Mouse (Mus musculus) ovary, postnatal 10 days (tissue): Measurements from ENCODE around the gene Kif11.

Experiments
- DNase-seq: peaks from one replicate; pipeline ENCODE4 v3.0.0; 2022; ENCODE audit warnings: low spot score

Kif11 gene

DNA sequence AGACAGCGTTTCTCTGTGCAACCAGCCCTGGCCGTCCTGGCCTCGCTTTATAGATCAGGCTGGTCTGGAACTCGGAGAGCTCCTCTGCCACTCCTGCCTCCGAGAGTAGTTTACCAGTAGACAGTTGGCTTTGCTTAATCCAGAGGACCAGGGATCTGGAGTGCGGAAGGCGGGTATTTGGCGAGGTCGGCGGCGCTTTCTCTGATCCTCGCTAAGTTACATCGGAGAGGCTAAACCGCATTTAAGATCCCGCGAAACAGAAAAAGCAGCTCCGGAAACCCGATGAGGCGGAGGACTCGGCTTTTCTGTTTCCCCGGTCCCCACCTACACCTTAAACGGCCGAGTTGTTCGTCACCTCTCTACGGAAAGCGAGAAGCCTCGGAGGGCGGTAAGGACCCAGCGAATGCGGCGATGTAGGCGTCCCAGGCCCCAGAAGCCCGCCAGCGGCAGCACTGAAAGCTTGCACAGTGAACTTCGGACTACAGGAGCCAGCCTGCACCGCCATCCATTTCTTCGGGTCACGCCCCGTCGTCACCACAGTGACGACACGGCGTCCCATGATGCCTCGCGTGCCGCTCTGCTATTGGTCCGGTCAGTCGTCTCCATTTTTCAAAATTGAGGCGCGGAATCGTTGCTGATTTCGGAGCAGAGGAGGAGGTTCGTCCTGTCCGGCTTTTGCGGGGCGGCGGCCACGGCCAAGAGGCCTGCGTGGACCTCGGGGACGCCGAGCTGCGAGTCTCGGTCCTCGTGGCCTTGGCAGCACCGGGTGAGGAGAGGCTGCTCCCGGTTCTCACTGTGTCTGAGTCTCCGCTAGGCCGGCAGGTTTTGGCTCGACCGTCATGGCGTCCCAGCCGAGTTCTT lies at the start of gene Kif11:
Gene Kif11 (plus strand): TSS at position 649 of the 861 bp plus-strand sequence.
- peak; percentile 92 for DNase-seq

DNA sequence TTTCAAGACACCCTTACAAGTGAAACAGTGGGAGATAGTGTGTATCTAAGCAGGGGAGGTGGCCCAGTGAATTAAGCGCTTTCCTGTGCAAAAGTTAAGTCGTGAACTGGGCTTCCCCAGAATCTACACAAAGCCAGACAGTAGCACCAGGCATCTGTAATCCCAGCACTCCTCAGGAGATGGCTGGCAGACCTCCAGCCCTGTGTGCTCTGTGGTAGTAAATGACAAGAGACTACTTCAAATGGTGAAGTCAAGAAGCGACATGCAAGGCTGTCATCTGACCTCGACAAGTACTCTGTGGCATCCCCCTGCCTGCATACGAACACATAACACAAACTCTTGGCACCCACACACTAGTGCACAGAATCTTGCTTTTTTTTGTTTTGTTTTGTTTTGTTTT lies 49.0 kb upstream of the Kif11 start:
- no peak for DNase-seq

- no peak for DNase-seq
Measured at GRCm38 (mm10) chr19:37332726-37333125, 43.5 kb upstream of the Kif11 start.

- DNase-seq: no peak
Measured at GRCm38 (mm10) chr19:37333357-37333756, 42.8 kb upstream of the Kif11 start.

GRCm38 (mm10) chr19:37335392-37335791 lies 40.8 kb upstream of the Kif11 start:
- no peak for DNase-seq

GRCm38 (mm10) chr19:37337752-37338151 lies 38.5 kb upstream of the Kif11 start, which contains the start of gene Ide:
TSS of gene Ide (minus strand) at chr19:37337852.
- no peak for DNase-seq

- DNase-seq: no peak
Measured at GRCm38 (mm10) chr19:37340495-37340894, 35.7 kb upstream of the Kif11 start.

GRCm38 (mm10) chr19:37340931-37341330 lies 35.3 kb upstream of the Kif11 start:
- no peak for DNase-seq

GRCm38 (mm10) chr19:37343899-37344298 lies 32.3 kb upstream of the Kif11 start:
- no peak for DNase-seq

DNA sequence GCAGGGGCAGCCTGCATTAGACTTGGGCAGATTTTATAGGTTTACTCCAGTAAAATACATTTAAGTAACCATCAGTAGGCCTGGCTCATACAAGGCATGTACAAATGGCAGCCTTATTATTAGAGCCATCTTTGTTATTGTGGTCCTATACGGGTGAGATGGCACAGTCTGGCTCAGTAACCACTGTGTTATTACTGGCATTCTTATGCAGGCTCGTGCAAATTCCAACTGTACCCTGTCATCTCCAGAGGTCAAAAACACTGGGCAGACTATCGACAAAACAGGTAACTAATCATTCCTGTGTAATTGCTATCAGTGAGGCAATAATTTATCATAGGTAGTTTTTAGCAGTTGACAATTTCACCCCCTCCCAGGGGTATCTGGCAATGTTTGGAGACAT lies 29.9 kb upstream of the Kif11 start:
- DNase-seq: no peak

DNA sequence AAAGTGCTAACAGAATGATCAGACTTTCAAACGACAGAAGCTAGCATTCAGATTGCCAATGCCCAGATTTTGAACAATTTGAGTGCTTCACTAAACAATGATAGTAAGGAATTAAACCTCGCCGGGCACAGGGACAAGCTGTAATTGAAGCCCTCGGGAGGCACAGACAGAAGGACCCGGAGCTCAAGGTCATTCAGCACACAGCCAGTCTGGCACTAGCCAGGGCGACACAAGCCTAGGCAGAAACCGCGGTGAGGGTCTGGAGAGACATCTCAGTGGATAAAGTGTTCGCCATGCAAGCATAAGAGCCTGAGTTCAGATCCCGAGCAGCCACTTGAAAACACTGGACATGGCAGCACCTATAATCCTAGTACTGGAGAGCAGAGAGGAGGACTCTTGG lies 27.9 kb upstream of the Kif11 start:
- DNase-seq: no peak

DNA sequence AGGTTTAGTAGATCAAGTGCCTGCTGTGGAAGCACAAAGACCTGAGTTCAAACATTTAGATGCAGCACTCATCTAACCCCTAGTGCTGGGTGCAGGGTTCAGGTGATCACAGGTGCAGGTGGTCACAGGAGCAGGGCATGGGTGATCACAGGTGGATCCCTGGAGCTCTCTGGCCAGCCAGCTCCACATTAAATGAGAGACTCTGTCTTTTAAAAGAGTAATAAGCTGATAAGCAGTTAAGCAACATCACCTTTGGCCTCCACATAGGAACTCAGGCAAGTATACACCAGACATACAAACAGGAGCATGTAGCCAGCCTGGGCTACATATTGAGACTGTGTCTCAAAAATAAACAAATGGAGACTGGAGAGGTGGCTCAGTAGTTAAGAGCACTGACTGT lies 27.3 kb upstream of the Kif11 start:
- no peak for DNase-seq

- no peak for DNase-seq
Measured at GRCm38 (mm10) chr19:37352756-37353155, 23.4 kb upstream of the Kif11 start.

DNA sequence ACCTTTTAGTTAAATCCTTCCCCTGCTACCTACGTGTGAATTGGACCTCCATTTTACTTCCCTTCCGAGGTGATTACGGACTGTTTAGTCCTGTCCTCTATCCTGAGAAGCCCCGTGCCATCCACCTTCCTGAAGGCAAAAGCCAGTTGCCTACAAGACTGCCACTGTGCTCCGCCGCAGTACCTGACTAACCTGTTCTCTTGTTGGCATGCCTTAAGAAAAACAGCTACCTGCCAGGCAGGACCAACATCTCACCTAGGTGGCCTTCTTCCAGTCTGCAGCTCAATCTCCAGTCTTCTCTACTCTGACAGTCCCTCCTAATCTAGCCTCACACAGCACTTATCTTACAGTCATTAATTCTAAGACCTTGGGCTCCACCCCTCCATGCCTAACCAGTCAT lies 22.9 kb upstream of the Kif11 start:
- no peak for DNase-seq

GRCm38 (mm10) chr19:37360044-37360443 lies 16.2 kb upstream of the Kif11 start:
- DNase-seq: no peak

- DNase-seq: no peak
Measured at GRCm38 (mm10) chr19:37362545-37362944, 13.7 kb upstream of the Kif11 start.

- DNase-seq: no peak
Measured at GRCm38 (mm10) chr19:37363128-37363939, 12.9 kb upstream of the Kif11 start.

DNA sequence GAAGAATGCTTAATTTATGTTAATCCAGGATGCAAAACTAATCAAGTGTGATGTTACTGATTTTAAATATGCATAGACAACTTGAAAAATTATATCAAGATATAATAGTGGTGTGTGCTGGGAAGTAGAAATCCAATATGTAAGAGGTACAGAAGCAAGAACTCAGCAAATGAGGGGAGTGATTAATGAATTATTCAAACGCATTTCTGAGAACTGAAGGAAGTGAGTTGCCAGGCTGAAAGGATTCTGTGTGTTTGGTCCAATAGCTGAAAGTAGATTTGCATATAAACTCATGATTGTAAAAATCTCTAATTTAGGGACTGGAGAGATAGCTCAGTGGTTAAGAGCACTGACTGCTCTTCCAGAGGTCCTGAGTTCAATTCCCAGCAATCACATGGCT lies 7.2 kb upstream of the Kif11 start:
- DNase-seq: no peak

GRCm38 (mm10) chr19:37369921-37370320 lies 6.3 kb upstream of the Kif11 start:
- DNase-seq: no peak

- DNase-seq: no peak
Measured at GRCm38 (mm10) chr19:37370356-37370755, 5.8 kb upstream of the Kif11 start.

DNA sequence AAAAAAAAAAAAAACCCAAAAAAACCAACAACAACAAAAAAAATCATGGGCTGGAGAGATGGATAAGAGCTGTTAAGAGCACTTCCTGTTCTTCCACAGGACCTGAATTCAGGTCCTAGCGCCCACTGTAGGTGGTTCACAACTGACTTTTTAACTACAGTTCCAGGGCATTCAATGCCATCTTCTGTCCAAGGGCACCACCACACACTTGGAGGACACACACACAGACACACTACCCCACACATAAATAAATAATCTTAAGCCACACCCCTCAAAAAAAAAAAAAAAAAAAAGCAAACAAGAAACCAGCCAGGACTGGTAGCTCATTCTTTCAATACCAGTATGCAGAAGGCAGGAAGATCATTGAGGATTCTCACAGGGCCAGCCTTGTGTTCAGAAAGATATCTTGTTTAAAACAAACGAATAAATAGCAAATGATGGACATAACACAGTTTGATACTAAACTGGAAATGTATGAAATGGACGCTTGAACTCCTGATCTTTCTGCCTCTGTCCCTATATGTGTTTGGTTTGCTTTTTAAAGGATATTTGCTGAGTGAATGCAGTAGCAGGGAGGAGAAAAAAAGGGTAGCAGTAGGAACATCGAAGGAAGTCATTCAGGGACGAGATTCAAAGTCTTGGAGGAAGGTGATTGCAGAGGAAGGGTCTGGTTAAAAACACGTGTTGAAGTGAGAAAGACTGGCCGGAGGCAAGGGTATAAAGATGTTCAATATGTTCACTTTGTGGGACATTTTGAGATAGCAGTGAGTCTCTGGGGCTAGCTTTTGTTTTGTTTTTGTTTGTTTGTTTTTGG lies 1.1 kb upstream of the Kif11 start:
- DNase-seq: no peak

DNA sequence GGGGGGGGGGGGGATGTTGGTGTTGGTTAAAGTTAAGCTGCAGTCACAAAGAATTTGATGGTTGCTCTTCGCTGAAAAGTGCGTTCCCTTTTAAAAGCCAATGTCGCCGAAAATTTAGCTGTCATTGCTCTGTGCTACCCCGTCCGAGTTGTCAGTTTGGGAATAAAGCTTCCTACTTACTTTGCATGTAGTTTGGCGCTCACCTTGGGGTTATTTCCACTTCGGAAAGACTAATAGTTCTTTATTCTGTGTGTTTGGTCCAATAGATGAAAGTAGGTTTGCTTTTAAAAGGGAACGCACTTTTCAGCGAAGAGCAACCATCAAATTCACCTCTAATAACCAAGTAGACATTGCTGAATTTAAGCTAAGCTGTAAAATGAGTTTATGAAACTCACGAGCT lies 638 bp downstream of the Kif11 start:
- no peak for DNase-seq
